Mouse (Mus musculus) intestine, embryonic 15.5 days (tissue): ENCODE data around the gene C87436. TPM values are rescaled to one million over a fixed set of nuclear protein-coding genes. Genes with fewer than 3 reads are reported as not detected.

Experiments
- polyA plus RNA-seq: library from polyadenylated mRNA; unstranded; fragments of >200 nt; fragmentation: Nextera tagmentation; extraction: Ambion mirVana; gene quantifications from 2 replicates; pipeline ENCODE4 v1.2.1, GENCODE M21; 2015

The C87436 gene
- polyA plus RNA-seq, 1 experiment from 2014 or later = 22.4 TPM

Other genes starting within 250 kb of the C87436 start
- gene Tgfa, start 243.2 kb upstream of the C87436 start, polyA plus RNA-seq = 6.3 and 6.5 TPM in 2 replicates
- 161 and 167 TPM in 2 replicates for gene Fam136a, start 72.7 kb upstream of the C87436 start, polyA plus RNA-seq
- 541 and 603 TPM in 2 replicates for gene Snrpg, start 67.1 kb upstream of the C87436 start, polyA plus RNA-seq
- gene Pcyox1, start 41.2 kb upstream of the C87436 start, polyA plus RNA-seq = 73.9 and 79.8 TPM in 2 replicates
- 121 and 132 TPM in 2 replicates for gene Tia1, start 34.2 kb upstream of the C87436 start, polyA plus RNA-seq
- gene Gm44790, start 11.7 kb upstream of the C87436 start, polyA plus RNA-seq = not detected in 2 replicates
- gene Pcbp1, start 87.9 kb downstream of the C87436 start, polyA plus RNA-seq = 508 and 561 TPM in 2 replicates
- 0.66 and 1.2 TPM in 2 replicates for gene Asprv1, start 189.8 kb downstream of the C87436 start, polyA plus RNA-seq
- 13.8 and 14.7 TPM in 2 replicates for gene Mxd1, start 230.8 kb downstream of the C87436 start, polyA plus RNA-seq
- 96.0 and 105 TPM in 2 replicates for gene Snrnp27, start 246.1 kb downstream of the C87436 start, polyA plus RNA-seq